Mouse (Mus musculus) CD4-positive, CD25-positive, alpha-beta regulatory T cell, adult 9 weeks (primary cell): ENCODE results near the gene Txndc12. TPM values are rescaled to one million over a fixed set of nuclear protein-coding genes. Genes with fewer than 3 reads are reported as not detected.

Source experiments
- polyA plus RNA-seq: library from polyadenylated mRNA; unstranded; fragments of 100-300 nt; shearing (Covaris generic); gene quantifications from one replicate; pipeline ENCODE4 v1.2.1, GENCODE M21; 2017

The Txndc12 gene
- 37.8 TPM for polyA plus RNA-seq

DNA sequence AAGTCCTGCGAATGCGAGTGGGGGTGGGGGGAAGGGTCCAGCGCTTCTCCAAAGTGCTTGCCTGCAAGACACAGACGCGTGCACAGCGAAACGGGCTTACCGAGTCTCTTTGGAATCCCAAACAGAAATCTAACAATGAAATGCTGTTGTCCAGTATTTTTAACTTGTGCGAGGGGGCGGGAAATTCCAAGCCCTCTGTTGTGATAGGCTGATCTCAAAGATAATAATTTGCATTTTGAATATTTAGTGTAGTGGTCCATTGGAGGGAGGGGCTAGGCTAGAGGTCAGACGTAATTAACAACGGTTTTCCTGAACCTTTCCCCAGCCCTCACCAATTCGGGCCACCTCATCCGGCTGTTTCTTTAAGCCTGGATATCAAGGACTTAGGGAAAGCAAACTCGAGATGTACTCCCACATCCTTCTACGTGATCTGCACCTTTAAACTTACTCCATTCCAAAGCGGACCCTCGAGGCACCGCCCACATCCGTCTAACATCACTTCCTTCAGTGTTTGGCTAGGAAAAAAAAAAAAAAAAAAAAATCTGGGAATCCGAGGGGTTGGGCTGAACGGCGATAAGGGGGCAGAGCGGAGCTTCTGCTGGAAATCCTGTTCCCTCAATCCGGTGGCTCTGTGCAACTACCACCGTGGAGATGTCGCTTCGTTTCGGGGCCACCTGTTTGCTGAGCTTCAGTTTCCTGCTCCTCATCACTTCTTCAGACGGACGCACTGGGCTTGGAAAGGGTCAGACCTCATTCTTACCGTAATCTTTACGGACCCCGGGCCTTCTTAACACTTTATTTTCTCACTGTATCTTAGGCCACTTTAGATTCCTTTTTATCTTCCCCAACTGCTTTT is at the start of gene Txndc12:
Gene Txndc12 (plus strand): TSS at position 487 of the 856 bp plus-strand sequence.

DNA sequence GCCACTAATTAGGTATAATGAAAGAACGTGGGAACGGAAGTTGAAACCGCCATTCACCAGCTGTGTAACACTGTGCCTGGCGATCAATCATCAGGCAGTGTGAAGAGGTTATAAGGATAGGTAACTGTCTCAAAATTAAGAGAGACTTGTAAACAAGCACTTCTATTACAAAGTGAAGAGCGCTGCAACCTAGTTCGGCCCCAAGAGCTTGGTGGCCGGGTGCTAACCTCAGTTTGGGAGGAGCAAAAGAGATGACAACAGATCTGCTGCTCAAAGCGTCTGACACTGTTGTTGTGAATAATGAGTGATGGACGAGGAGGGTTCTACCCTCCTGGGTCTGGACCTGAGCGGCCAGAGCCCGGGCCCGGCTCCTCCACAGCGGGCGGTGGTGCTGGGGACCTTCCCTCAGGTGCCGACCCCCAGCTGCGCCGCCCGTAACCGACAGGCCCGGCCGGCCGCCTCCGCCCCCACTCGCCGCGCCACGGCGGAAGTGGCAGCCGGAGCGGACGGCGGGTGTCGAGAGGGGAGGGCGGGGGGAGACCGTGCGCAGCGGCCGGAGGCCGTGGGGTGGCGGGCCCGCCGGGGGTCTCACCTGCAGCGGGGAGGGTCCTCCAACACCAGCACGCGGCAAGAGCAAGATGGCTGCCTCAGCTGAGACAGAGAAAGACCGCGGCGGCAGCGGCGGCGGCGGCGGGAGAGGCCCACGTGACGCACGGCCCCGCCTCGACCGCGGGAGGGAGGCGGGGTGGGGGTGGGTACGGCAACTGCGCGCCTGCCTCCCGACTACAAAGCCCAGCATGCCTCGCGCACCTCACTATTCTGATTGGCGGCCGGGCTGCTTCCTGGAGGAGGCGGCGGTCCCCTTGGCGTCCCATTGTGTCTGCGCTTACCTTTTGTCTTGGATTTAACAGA is 1.2 kb upstream of the Txndc12 start, which contains the start of gene Btf3l4:
Gene Btf3l4 (minus strand): TSS at position 699 of the 912 bp plus-strand sequence.

DNA sequence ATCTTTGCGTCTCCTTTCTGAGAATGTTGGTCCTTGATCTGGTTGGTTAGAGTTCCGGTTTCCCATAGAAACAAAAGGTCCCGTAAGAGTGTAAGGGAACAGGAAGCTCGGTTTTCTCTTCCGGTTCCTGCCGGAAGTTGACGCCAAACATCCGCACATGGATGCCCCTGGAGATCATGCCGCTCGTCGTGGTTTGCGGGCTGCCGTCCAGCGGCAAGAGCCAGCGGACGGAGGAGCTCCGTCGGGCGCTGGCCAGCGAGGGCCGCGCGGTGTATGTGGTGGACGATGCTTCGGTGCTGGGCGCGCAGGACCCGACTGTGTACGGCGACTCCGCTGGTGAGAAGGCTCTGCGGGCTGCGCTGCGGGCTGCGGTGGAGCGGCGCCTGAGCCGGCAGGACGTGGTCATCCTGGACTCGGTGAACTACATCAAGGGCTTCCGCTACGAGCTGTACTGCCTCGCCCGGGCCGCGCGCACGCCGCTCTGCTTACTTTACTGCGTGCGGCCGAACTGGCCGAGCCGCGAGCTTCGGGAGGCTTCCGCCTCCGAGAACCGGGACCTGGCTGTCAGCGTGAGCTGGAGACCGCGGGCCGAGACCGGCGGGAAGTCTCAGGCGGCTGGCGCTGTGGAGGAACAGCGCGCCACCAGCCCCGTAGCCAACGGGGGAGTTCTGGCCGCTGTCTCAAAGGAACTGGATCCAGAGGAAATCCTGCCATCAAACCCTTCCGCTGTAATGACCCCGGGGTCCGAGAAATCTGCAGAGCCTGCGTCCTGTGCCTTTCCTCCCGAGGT is 13.5 kb downstream of the Txndc12 start, which contains the start of gene Kti12:
Gene Kti12 (plus strand): TSS at position 71 of the 790 bp plus-strand sequence.

DNA sequence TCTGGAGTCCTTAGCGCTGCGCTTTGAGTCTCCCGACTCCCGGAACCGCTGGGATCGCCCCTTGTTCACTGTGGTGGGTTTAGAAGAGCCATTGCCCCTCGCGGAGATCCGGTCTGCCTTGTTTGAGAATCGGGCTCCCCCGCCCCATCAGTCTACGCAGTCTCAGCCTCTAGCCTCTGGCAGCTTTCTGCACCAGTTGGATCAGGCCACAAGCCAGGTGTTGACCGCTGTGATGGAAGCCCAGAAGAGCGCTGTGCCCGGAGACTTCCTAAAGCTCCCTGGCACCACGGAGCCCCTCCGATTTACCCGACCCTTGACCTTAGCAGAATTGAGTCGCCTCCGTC is 14.1 kb downstream of the Txndc12 start, which contains the start of gene A730015C16Rik:
Gene A730015C16Rik (minus strand): TSS at position 115 of the 344 bp plus-strand sequence.

DNA sequence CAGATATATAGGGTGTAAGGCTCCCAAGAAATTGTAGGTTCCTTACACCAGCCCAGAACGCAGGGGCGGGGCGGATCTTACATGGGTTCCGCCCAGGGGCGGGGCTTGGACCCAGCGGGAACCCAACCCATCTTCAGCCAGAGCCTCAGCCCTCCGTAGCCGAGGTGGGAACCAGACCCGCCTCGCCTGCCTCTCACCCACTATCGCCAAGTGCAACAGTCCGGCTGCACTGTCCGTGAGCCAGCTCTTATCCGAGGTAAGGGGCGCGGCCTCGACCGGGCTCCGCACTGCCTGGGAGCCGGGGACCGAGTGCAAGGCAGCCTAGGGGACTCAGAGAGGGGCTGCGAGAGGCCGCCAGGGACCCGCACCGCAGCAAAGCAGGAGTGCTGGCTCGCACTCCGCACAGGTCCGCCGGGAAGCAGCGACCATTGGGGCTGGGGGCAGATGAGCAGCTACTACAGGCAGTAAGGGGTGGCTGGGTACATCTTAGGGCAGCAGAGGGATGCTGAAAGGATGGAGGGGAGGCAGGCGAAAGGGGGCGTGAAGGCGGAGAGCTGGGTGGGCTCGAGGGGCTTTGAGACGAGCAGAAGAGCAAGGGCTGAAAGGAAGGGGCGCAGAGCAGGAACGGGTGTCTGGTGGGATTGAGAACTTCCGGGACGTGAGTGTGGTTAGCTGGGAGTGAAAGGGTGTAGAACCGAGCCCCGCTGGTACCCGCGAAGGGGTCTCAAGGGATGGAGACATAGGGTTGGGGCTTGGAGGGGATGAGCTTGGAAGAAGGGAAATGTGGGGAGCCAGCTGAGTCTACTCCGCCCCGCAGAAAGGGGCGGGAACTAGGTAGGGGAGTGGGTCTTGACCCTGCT is 44.8 kb downstream of the Txndc12 start, which contains the start of gene Rab3b:
Gene Rab3b (plus strand): TSS at position 101 of the 860 bp plus-strand sequence.

Other genes starting within 250 kb of the Txndc12 start
- 104 TPM for gene Cc2d1b, start 214.7 kb upstream of the Txndc12 start, polyA plus RNA-seq
- not detected for gene 3110021N24Rik, start 115.0 kb upstream of the Txndc12 start, polyA plus RNA-seq
- gene Zfyve9, start 53.8 kb upstream of the Txndc12 start, polyA plus RNA-seq = 0.46 TPM
- 82.9 TPM for gene Btf3l4, start 987 bp upstream of the Txndc12 start, polyA plus RNA-seq
- 16.9 TPM for gene Kti12, start 13.2 kb downstream of the Txndc12 start, polyA plus RNA-seq
- 0.37 TPM for gene A730015C16Rik, start 14.0 kb downstream of the Txndc12 start, polyA plus RNA-seq
- gene Rab3b, start 44.5 kb downstream of the Txndc12 start, polyA plus RNA-seq = not detected
- gene Nrd1, start 166.1 kb downstream of the Txndc12 start, polyA plus RNA-seq = 131 TPM